16 mouse cellular contexts compared by ENCODE assay signal in genomic region chr6:8691199-8691975, GRCm38 (mm10).
A peak's percentile ranks its signal among the peaks of the same experiment; 100 is the strongest.
DNase-seq lines count a peak whose midpoint lies in the region; TF ChIP-seq lines count a peak whose summit lies in the region.
"Had no signal": no experiment of that assay in that cellular context is flagged by ENCODE, and none has a peak within 500 bp of the region (broad histone marks: within the 10 kb centered on the region; RNA-seq: fewer than 3 reads in every experiment).

No protein-coding gene starts in this region.

- DNase-seq in spleen, adult 2 months (ENCODE audit: low read depth in 1 of 2, low spot score in 2 of 2): peak; percentile 41 to 67
- DNase-seq in spleen, adult 18-20 months: no peak
- DNase-seq in MEL-GATA-1-ER (ENCODE audit: extremely low read depth, low read depth): peak; percentile 78
- DNase-seq in limb, embryonic 10.5 days (ENCODE audit: low spot score): peak; percentile 20
- peak; percentile 84 for DNase-seq in splenic B cell, adult 2 months (ENCODE audit: low read depth, low spot score)
- DNase-seq in Muller cell, postnatal 12 days (ENCODE audit: inconsistent ontology term): no peak
- no peak for DNase-seq in heart, postnatal 4 days
- no peak for DNase-seq in lung, postnatal 14 days
- DNase-seq: cerebellum, adult 11 months; forebrain, postnatal 0 days; gastrocnemius, postnatal 36 days; kidney, adult 18-20 months; right cerebral cortex, postnatal 25 days had no signal

- TF ChIP-seq POLR2A in spleen, adult 2 months (IDR thresholded peaks at IDR 0.05; ENCODE audit: low read depth, low read length): no peak

- no peaks in the 10 kb centered on the region for H3K36me3 ChIP-seq in spleen, adult 2 months (ENCODE audit: control insufficient read depth, insufficient read depth, low read length)
- no peaks in the 10 kb centered on the region for H3K36me3 ChIP-seq in limb, embryonic 10.5 days
- no peaks in the 10 kb centered on the region for H3K36me3 ChIP-seq in splenic B cell, adult 2 months (ENCODE audit: control insufficient read depth, insufficient read depth, low read length, poor library complexity, severe bottlenecking)
- H3K36me3 ChIP-seq: limb, embryonic 15.5 days had no signal

- peaks cover 20% of the 10 kb centered on the region for H3K4me1 ChIP-seq in spleen, adult 2 months (ENCODE audit: control insufficient read depth, insufficient read depth, insufficient read length)
- peaks cover 38% of the 10 kb centered on the region for H3K4me1 ChIP-seq in limb, embryonic 10.5 days

- no peak overlapping the region for H3K4me3 ChIP-seq in spleen, adult 2 months (ENCODE audit: extremely low read depth, insufficient read depth, insufficient read length)
- no peak overlapping the region for H3K4me3 ChIP-seq in limb, embryonic 10.5 days
- H3K4me3 ChIP-seq: limb, embryonic 15.5 days; myocyte had no signal

- no peaks in the 10 kb centered on the region for H3K27me3 ChIP-seq in spleen, adult 2 months (ENCODE audit: control insufficient read depth, insufficient read depth, low read length)
- no peaks in the 10 kb centered on the region for H3K27me3 ChIP-seq in limb, embryonic 10.5 days (ENCODE audit: low read depth, poor library complexity, severe bottlenecking)
- H3K27me3 ChIP-seq in splenic B cell, adult 2 months (ENCODE audit: control insufficient read depth, insufficient read depth, low read length, poor library complexity, severe bottlenecking): no peaks in the 10 kb centered on the region
- H3K27me3 ChIP-seq: limb, embryonic 15.5 days had no signal

- no peak for TF ChIP-seq CTCF in spleen, adult 2 months (IDR thresholded peaks at IDR 0.05; ENCODE audit: extremely low read depth, insufficient read depth, insufficient read length, insufficient replicate concordance)

- H3K27ac ChIP-seq in spleen, adult 2 months (ENCODE audit: insufficient read depth, low read length): peak overlapping the region; percentile 90
- no peak overlapping the region for H3K27ac ChIP-seq in limb, embryonic 10.5 days
- H3K27ac ChIP-seq: hindbrain, embryonic 14.5 days; limb, embryonic 15.5 days had no signal

- H3K9me3 ChIP-seq in limb, embryonic 10.5 days (replicated peaks): no peaks in the 10 kb centered on the region
- H3K9me3 ChIP-seq: limb, embryonic 15.5 days had no signal

- whole genome bisulfite sequencing in spleen, adult 2 months: 42% methylated on average over 2 of the region's 2 CpGs
- WGBS in limb, embryonic 10.5 days: 72% methylated on average over 2 of the region's 2 CpGs

Comparison
In these comparisons a context has a peak if more than half of its experiments do, and no peak if none do; other contexts are left out.
1. DNase-seq: peak in spleen, adult 2 months (2 of 2), MEL-GATA-1-ER (single experiment), limb, embryonic 10.5 days (single experiment) and splenic B cell, adult 2 months (single experiment); none in spleen, adult 18-20 months (0 of 2), Muller cell, postnatal 12 days (single experiment), heart, postnatal 4 days (single experiment) and lung, postnatal 14 days (single experiment).